Mouse (Mus musculus) R1 (cell line): ENCODE measurements around the gene Cdc14b.

Experiments used
- DNase-seq: peaks from one replicate; pipeline ENCODE4 v3.0.0-alpha.2; 2018; ENCODE audit warnings: low read depth, low spot score

The Cdc14b gene

DNA sequence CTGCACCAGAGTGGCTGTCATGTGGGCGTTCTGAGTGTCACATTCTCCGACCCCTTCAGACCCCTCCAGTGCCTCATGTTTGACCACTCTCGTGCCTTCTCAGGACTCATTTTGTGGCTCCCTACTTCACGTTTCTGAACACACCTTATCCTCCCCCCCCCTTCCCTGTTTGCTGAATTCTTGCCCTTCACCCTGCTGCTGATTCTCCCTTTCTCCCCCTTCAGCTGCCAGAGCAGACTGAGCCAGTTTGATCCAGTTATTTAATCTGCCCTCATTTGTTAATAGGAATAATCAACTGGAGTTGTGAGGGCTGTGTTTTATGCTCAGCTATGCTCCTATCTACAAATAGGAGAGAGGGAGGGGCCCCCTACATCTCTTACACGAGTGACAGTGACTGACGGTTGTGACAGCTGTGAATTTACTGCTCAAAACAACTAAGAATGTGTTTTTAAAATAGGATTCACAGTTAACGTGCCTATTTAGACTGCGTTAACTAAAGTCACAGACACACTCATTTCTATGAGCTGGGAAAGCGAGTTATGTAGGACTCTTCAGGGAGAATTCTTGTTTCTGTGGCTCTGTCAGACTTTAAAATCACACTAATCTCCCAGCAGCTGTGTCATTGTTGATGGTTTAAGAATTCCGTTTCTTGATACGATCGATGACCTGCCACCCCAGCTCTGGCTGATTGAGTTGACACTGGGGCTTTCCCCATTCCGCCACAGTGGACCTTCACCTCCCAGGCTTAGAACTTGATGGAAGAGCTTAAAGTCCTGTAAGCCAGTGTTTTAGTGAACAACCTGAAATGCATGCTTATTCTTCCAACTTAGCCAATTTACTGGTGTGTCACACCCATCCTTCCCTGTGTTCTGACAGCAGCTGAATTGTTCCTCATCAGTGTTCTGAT, 96.1 kb downstream of the Cdc14b start:
- DNase-seq, result no peak

DNA sequence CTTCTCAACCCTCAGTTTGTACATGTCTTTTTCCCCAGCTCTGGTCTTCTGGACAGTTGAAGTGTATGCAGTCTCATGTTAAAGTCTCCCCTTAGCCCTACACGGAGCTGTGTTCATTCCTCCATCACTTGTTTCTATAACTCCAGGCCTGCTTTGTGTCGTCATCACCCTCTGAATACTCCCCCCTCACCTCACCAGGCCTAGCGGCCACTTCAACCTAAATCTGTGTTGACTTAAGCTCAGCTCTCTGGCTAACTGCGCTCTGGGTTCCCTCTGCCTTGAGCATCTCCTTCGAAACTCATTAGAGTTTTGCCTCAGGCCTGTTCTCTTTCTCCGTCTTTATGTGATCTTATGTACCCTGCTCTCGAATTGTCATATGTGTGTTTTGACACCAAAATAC, 97.1 kb downstream of the Cdc14b start:
- no peak for DNase-seq

DNA sequence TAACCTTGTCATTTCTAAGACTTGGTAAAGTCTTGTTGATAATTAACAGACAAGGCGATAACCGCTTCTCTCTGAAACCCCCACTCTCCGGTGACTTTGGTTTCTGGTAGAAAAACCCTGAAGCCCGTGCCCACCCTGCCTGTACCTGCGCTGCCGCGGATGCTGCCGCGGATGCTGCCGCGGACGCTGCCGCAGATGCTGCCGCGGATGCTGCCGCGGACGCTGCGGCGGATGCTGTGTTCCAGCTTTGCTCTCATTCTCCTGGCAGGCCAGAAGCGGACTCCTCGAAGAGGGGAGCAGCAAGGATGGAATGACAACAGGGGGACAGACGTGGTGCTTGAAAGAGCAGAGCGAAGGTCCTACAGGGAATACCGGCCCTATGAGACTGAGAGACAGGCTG, 105.3 kb downstream of the Cdc14b start:
- no peak for DNase-seq

DNA sequence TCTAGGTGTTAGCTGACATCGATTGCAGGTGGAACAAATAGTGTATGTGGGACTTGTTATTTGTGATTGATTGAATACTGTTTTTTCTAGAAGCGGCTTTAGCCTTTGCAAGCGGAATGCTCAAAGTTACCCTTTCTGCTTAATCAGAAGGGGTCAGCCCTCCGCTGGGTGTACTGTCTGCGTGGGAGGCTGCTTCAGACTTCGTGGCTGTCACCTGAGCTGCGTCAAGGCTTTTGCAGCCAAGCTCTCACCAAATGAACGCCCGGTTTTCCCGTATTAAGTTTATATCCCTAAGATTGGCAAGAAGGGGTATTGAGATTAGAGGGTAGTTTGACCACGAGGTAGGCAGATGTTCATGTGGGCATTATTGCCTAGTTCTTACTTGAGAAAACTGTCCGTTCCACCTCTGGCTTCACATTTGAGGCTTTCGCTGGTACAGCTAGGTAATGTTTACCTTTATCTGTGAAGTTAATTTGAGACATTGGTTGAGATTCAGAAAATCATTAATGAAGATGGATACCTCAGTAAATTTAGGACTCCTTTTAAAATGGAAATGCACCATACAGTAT, 111.9 kb downstream of the Cdc14b start:
- no peak for DNase-seq

DNA sequence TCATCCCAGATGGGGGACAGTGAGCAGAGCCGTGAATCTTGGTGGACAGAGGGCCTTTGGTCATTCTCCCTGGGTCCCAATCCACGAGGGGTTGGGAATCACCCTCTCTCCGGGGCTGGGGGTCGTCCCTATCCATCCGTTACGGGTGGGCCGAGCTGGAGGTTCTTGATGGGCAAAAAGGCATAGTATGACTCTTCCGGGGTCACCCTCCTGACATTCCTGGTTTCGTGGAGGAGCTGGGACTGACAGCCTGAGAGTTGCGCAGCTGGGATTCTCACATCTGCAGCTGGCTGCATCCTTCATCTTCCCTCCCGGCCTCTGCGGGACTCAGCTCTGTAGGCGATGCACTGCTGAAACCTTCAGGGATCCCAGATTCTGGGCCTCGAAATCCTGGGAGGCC, 112.5 kb downstream of the Cdc14b start:
- peak; percentile 29 for DNase-seq

DNA sequence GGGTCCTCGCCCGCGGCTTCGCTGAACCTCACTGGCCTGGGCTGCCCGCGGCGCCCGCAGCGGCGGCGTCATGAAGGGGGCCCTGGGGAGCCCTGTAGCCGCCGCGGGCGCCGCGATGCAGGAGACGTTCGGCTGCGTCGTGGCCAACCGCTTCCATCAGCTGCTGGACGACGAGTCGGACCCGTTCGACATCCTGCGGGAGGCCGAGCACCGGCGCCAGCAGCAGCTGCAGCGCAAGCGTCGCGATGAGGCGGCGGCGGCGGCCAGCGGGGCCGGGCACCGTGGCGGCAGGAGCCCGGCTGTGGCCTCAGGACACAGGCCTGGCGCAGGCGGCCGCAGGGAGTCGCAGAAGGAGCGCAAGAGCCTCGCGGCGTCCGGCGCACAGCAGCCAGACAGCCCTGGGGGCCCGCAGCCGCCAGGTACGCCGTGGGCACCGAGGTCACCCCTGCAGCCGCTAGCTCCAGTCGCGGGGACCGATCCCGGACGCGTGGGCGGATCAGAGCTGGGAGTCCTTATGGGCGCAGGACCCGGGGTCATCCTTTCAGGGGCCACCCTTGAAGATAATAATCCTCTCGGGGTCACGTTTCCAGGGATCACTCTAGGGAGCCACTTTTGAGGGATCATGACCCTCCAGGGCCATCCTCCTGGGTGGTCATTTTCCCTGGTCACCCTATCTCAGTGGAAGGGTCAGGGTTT, 113.0 kb downstream of the Cdc14b start:
- DNase-seq, result no peak

DNA sequence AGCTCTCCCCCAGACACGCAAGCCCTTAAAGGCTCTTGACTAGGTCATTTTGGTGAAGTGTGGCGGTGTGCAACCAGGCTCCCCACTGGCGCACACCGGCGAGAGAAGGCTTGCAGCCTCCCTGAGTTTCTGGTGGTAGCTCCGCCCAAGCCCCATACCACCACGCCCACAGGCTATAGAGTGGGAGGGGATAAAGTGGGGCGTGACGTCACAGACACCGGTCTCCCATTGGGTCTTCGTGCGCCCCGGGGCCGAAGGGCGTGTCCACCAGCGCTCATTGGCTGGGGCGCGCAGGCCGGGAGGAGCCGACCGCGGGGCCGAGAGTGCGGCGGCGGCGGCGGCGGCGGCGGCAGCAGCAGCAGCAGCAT, 113.6 kb downstream of the Cdc14b start, which contains the start of gene Habp4:
TSS of gene Habp4 (plus strand) at position 277 of the 368 bp plus-strand sequence.
- DNase-seq, result peak; percentile 98

DNA sequence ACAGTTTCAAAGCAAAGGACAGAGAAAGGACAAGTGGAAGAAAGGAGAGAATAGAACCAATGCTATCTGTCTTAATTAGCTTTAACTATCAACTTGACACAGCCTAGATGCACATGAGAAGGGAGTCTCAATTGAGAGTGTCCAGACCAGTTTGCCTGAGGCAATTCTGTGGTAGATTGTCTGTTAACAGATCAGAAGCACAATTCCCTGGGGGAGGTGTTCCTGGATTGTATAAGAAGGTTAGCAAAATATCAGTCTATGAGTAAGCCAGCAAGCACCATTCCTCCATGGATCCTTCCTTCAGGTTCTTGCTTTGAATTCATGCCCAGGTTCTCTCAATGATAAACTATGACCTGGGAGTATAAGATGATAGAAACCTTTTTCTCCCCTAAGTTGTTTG, 118.1 kb downstream of the Cdc14b start:
- no peak for DNase-seq

DNA sequence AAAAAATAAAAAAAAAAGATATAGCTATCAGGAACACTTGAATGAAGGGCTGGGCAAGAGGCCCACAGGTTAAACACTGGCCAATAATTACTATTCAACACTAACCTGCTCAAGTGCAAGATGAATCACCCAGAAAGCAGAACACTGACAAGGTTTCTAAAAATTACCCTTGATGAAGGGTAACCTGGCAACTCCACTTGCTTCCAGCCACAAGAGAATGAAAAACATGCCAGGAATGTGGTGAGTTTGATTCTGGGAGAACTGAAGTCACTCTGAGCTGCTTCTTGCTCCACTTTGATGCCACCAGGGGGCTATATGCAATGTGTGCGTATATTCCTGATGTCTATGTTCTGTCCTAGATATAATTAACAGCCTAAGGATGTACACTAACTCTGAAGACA, 119.9 kb downstream of the Cdc14b start:
- DNase-seq, result peak; percentile 90

DNA sequence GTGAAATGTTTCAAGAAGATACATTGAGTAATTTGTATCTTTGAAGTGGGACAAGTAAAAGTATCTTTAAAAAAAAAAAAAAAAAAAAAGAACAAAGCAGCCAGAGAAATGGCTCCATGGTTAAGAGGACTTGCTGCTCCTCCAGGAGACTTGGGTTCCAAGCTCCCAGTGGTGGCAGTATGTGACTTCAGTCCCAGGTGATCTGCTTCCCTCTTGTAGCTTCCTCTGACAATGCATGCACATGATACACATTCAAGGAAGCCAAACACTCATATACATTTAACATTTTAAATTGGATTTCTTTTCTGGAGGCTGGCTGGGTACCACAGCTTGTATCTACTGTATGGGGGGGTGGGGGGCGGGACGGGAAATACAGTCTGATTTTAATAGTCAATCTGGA, 120.4 kb downstream of the Cdc14b start:
- no peak for DNase-seq

DNA sequence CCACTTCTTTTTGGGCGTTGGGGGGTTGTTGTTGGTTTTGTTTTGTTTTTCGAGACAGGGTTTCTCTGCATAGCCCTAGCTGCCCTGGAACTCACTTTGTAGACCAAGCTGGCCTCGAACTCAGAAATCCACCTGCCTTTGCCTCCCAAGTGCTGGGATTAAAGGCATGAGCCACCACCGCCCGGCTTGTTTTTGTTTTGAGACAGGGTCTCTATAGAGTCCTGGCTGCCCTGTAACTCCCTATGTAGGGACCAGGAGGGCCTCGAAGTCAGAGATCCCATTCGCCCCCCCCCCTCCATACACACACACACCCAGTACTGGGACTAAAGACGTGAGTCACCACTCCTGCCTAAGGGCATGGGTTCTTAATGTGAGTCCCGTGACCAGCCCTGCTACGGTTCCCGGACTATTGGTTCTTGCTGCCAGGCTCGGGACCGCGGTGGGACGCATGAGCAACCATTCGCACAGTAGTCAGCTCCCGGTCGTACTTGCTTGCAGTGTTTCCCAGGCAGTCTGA, 121.3 kb downstream of the Cdc14b start:
- peak; percentile 79 for DNase-seq

DNA sequence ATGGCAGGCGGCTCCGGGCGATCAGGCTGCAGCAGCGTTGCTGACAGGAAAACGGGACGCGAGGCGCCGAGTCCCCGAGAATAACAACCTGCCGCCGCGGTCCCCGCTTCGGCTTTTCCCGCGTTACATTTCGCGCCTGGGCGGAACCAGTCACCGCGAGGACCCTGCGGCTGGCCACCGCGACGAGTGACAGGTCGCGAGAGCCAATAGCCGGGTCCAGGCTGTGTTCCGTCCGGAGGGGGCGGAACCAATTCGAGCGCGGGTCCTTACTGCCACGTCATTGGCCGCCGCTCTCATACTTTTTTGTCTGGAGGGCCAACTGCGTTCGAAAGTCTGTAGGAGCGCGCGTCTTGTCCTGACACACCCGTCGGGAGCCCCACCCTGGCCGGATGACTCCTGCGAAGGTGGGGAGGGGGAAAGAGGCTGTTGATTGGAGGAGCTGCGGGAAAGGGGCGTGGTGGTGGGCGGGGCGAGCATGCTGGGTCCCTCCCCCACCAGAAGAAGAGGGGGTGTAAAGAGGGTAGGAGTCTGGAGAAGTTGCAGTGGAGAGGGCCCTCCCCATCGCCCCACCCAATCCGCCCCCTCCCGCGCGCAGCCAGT, 121.9 kb downstream of the Cdc14b start, which contains the start of gene Zfp367:
TSS of gene Zfp367 (minus strand) at position 120 of the 600 bp plus-strand sequence.
- peak; percentile 100 for DNase-seq

DNA sequence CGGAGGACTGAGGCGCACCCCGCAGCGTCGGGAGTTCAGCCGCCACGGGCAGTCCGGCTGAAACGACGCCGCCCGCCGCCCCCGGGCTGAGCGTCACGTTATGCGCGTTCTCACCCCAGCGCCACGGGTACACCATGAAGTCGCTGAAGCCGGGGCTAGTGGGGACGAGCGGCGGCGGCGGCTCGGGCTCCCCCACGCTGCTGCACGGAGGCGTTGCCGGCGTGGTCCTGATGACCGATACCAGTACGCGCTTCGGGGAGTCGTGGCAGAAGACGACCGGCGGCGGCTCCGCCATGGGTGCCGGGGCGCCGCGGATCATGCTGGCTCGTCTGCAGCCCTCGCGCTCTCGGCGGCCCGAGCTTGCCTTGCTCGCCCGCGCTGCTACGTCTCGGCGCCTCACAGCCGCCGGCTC, 122.4 kb downstream of the Cdc14b start:
- no peak for DNase-seq

DNA sequence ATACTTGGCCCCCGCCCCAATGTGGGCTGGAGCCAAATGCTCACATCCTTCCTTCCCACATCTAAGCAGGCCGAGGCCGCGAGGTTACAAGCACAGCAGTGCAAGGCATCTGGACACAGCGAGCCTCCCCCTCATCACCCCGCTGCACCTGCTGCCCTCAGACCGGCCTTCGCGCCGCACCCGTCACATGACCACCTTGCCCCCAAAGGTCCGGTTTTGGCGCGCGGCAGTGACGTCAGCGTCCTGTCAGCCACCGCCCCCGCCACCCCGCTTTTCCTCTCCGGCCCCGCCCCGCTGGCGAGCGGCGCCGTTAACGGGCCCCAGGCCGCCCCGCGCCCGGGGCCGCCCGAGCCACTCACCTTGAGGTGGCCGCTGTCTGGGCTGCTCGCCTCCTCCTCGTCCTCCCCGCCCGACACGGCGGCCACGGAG, 122.8 kb downstream of the Cdc14b start:
- DNase-seq, result peak; percentile 89

DNA sequence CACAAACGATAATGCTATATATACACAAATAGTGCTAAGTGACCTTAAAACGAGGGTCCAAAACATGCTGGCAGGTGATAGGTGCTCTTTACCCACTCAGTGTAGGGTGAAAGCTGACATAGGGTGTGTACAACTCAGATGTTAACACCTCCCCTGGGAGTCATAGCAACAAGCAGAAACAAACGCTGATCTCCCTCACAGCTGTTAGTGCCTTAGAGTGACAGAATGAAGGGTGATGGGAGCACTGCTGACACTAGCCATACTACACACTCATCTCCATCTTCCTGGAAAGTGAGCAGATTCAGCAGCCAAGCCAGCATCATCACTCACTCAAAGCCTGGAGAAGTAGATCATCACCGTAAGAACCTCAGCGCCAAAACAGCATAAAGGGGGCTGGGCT, 125.0 kb downstream of the Cdc14b start:
- DNase-seq, result peak; percentile 36
